Mouse (Mus musculus): ENCODE measurements around the gene Mtfp1.

The Mtfp1 gene

GRCm38 (mm10) chr11:4099447-4099846, 4.2 kb upstream of the Mtfp1 start:
- CTCF ChIA-PET: interaction anchor here in 3 of 4 experiments (0.6 to 2.4 kb wide), 7 partner anchors 13 to 185 kb away, joined by 3 to 8 read pairs (median 3); partner anchors contain the start of gene Slc35e4 (in 1 of the 3)
- POLR2A ChIA-PET: interaction anchor here in 2 of 4 experiments (0.7 to 2.6 kb wide), 5 partner anchors 11 to 24 kb away, joined by 3 to 13 read pairs (median 4); partner anchors contain the start of gene Sec14l2 (in 2 of the 2)

- CTCF ChIA-PET: interaction anchor here in 2 of 4 experiments (0.5 to 2.4 kb wide), 3 partner anchors 45 to 185 kb away, joined by 3 to 8 read pairs (median 4); partner anchors contain the start of gene Slc35e4 (in 1 of the 2)
- POLR2A ChIA-PET: interaction anchor here in 3 of 4 experiments (0.6 to 3.6 kb wide), 9 partner anchors 12 to 606 kb away, joined by 3 to 20 read pairs (median 4); partner anchors contain the start of genes Sec14l2 (in 2 of the 3), Tbc1d10a (in 1 of the 3) and Zmat5 (in 1 of the 3)
Observed at GRCm38 (mm10) chr11:4098816-4099215, 3.6 kb upstream of the Mtfp1 start.

GRCm38 (mm10) chr11:4098120-4098519, 2.9 kb upstream of the Mtfp1 start:
- POLR2A ChIA-PET: interaction anchor here (0.6 to 3.6 kb wide), 18 partner anchors 9 to 143 kb away, joined by 3 to 20 read pairs (median 4); partner anchors contain the start of genes Sec14l2 (in 1 of the 4) and Tbc1d10a (in 1 of the 4)

DNA sequence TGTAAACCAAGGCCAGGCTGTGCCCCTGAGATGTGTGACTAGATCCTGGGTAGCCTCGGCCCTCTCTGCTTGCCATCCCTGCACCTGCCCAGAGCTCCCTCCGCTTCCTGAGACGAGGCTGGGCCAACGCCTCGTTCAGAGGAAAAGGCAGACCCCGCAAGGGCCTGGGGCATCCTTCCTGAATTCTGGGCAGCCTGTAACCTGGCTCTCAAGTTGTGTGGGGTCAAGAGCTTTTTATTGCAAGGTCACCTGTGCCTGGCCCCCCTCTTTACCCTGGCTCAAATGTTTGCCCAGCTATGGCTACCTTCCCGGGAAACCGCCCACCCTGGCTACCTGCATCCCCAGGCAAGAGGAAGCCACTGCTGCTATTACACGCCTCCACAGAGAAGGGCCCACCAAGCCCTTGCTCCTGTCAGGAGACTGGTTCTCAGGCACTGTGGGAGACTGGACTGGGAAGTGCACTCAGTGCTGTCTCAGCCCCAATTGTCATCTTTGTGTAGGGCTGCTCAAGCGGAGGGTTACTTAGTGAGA, 1.9 kb upstream of the Mtfp1 start:
- CTCF ChIA-PET: interaction anchor here in 1 of 4 experiments (1.3 kb wide), 2 partner anchors 44 to 96 kb away, joined by 3 to 5 read pairs; no protein-coding TSS in a partner anchor
- POLR2A ChIA-PET: interaction anchor here in 3 of 4 experiments (0.8 to 3.6 kb wide), 19 partner anchors 9 to 134 kb away, joined by 3 to 20 read pairs (median 4); partner anchors contain the start of genes Pes1 (in 1 of the 3), Sec14l2 (in 1 of the 3) and Tbc1d10a (in 1 of the 3)

More at GRCm38 (mm10) chr11:4098120-4098519, 2.9 kb upstream of the Mtfp1 start:
- CTCF ChIA-PET: interaction anchor here in 2 of 4 experiments (0.5 to 2.4 kb wide), 7 partner anchors 30 to 184 kb away, joined by 3 to 8 read pairs (median 4); partner anchors contain the start of gene Slc35e4 (in 1 of the 2)

DNA sequence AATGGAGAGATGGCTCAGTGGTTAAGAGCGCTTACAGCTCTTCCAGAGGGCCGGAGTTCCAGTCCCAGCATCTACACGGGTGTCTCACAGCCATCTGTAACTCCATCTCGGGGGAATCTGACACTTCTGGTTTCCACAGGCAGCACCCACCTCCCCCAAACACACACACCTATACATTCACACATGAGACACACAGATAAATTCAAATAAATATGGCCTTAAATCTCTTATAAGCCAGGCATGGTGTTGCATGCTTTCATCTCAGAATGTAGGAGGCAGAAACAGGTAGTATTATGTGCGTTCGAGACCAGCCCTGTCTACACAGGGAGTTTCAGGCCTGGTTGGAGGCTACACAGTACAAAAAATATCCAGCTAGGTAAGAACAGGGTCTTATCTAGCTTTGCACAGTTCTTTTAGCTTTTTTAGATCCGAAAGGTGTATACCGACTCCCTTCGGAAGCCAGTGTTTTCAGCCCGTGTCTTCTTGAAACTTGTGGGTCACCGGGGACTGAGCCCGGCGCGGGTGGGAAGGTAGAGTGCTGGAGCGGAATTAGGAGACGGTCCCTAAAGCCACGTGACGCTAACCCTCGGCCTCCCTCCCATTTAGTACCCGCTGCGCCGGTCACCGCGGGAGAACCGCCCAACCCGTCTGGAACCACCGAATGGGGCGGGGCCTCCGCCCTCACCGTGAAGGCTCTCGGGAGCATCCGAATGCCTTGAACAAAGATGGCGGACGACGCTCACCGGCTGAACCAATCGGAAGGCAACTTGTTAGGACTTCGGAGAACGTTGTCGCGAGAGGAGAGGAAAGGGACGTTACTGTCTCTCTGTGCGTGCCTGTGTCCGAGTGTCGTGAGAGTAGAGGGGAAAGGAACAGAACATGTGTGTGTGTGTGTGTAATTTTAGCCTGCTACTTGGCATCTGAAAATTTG, 1.1 kb upstream of the Mtfp1 start:
- CTCF ChIA-PET: interaction anchor here in 3 of 4 experiments (0.6 to 1.3 kb wide), 8 partner anchors 16 to 133 kb away, joined by 3 to 6 read pairs (median 3); partner anchors contain the start of gene Pes1 (in 1 of the 3)
- POLR2A ChIA-PET: interaction anchor here in 3 of 4 experiments (0.6 to 3.6 kb wide), 23 partner anchors 9 to 1501 kb away, joined by 3 to 20 read pairs (median 4); partner anchors contain the start of genes Sec14l2 (in 2 of the 3), Gal3st1 (in 1 of the 3), Pes1 (in 1 of the 3) and Tbc1d10a (in 1 of the 3)

DNA sequence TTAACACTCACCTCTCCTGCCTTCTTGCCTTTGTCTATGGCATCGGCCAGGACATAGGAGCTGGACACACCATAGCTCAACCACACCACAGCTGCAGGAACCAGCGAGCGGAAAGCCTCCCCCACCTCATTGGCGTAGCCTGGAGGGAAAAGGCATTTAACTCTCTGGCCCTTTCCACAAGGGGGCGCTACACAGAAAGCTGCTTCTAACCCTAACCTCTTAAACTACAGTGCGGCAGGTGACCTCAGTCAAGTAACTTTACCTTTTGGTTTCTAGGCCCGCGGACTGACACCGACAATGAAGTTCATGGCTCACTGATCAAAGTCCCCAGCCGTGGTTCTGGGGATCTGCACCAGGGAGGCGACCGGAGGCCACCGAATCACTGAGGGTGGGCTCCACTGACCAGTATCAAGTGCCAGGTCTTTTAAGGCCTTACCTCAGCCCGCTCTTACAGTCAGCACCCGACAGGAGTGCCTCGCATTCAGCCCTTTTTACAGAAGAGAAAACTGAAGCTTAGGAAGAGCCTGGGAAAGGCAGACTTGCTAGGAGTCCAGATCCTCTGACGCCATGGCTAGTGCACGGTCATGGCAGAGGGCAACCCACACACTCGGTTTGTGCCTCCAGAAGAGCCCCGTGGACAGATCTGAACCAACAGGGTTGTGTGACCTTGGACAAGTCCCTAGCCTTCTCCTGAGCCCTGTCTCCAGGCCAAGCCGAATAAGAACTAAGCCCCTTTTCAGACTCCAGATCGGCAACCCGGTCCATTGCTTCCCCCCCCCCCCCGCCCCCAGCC, 671 bp downstream of the Mtfp1 start:
- ChIA-PET POLR2A (interaction anchor here in 3 of 4 experiments (0.6 to 2.3 kb wide), 23 partner anchors 8 to 445 kb away, joined by 3 to 11 read pairs (median 4); partner anchors contain the start of genes Sec14l2 (in 3 of the 3), Tbc1d10a (in 2 of the 3), Morc2a (in 1 of the 3) and Pes1 (in 1 of the 3)), CTCF (interaction anchor here (0.5 to 2.2 kb wide), 38 partner anchors 9 to 410 kb away, joined by 3 to 19 read pairs (median 4); partner anchors contain the start of genes Sec14l2 (in 2 of the 4), Castor1 (in 1 of the 4), Pes1 (in 1 of the 4) and Rnf215 (in 1 of the 4))

- POLR2A ChIA-PET: interaction anchor here in 3 of 4 experiments (0.7 to 2.3 kb wide), 21 partner anchors 8 to 445 kb away, joined by 3 to 11 read pairs (median 4); partner anchors contain the start of genes Sec14l2 (in 3 of the 3), Tbc1d10a (in 2 of the 3), Morc2a (in 1 of the 3) and Pes1 (in 1 of the 3)
- CTCF ChIA-PET: interaction anchor here (0.5 to 2.2 kb wide), 40 partner anchors 8 to 411 kb away, joined by 3 to 19 read pairs (median 4); partner anchors contain the start of genes Sec14l2 (in 2 of the 4), Castor1 (in 1 of the 4), Pes1 (in 1 of the 4) and Rnf215 (in 1 of the 4)
Observed at GRCm38 (mm10) chr11:4093459-4094377, 1.5 kb downstream of the Mtfp1 start.

DNA sequence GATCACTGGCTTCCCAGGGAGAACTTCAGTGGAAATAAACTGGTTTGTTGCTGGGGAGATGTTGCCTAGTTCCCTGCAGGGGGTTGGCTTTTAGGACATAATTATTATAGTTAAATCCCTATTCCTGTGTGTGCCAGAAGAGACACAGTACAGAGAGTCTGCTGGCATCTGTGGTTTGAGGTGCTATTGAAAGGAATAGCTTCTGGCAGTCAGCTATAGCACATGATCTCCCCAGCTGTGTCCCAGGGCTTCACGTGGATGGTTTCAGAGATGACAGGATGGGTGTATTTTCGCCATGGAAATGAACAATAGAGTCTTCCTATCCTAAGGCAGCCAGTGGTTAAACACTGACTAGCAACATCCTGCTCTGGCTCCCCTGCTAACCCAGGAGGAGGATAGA, 8.0 kb downstream of the Mtfp1 start:
- CTCF ChIA-PET: interaction anchor here in 1 of 4 experiments (0.6 kb wide), 1 partner anchor 861 kb away, joined by 4 read pairs; no protein-coding TSS in a partner anchor
- POLR2A ChIA-PET: interaction anchor here in 1 of 4 experiments (0.6 to 1.5 kb wide), 2 partner anchors 10 to 87 kb away, joined by 3 to 4 read pairs; no protein-coding TSS in a partner anchor

GRCm38 (mm10) chr11:4086246-4086645, 9.0 kb downstream of the Mtfp1 start:
- CTCF ChIA-PET: interaction anchor here in 3 of 4 experiments (1.0 to 3.2 kb wide), 5 partner anchors 8 to 57 kb away, joined by 3 to 19 read pairs (median 4); partner anchors contain the start of gene Mtfp1 (in 1 of the 3)
- POLR2A ChIA-PET: interaction anchor here in 3 of 4 experiments (0.6 to 1.5 kb wide), 7 partner anchors 8 to 123 kb away, joined by 3 to 5 read pairs (median 3); partner anchors contain the start of gene Pes1 (in 1 of the 3)

DNA sequence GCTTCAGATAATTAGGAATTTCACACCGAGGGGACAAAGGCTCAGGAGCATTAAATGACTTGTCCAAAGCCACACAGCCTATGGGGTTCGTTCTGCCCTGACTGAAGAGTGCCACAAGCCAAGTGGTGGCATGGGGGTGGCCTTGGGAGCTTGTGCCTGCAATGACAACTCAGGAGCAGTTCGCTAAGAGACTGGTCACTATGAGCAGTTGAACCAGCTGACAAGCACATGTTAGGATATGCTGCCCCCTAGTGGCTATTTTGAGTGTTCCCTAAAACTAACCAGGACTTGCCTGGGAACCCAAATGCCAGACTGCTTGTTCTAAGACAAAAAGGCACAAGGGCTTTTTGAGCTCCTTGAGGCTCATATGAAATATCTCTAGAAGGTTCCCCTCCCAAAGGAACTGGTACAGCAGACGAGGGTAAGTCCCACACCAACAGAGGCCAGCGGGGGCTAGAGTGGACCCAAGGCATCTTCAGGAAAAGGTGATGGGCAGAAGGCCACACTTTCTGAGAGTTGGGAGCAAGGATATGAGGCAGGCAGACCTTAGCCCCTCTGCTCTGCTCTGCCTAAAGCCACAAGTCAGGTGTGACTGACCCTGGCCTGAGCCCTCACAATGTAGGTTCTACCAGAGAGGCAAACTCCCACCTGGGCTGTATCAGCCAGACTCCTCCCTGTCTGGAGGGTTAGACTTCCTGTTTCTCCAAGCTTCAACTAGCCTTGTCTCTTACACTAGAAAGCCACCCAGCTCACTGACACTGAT, 11.7 kb downstream of the Mtfp1 start:
- ChIA-PET POLR2A (interaction anchor here in 2 of 4 experiments (0.7 to 1.1 kb wide), 5 partner anchors 11 to 84 kb away, joined by 3 to 7 read pairs (median 5); partner anchors contain the start of gene Sec14l2 (in 1 of the 2)), CTCF (interaction anchor here (0.6 to 3.2 kb wide), 27 partner anchors 9 to 386 kb away, joined by 3 to 19 read pairs (median 4); partner anchors contain the start of genes Pes1 (in 1 of the 4) and Sec14l3 (in 1 of the 4))

DNA sequence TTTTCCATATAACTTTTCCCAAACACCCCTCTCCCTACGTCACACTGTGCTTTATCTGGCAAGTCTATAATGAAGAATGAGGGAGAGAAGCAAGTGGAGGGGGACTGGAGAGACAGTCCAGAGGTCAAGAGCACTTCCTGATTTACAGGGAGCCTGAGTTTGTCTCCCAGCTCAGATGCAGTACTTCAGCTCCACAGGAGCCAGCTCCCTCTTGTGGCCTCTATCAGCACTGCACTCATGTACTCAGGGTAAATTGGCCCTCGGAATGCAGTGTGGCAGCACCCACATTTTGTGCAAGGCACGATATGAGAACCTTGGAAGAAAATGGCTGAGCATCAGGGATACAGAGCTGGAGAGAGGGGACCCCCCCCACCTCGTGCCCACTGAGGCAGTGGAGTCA, 15.0 kb downstream of the Mtfp1 start:
- ChIA-PET POLR2A (interaction anchor here in 3 of 4 experiments (0.6 to 2.3 kb wide), 12 partner anchors 14 to 424 kb away, joined by 3 to 9 read pairs (median 4); partner anchors contain the start of genes Gal3st1 (in 1 of the 3), Rnf215 (in 1 of the 3) and Sec14l3 (in 1 of the 3)), CTCF (interaction anchor here (0.5 to 3.9 kb wide), 110 partner anchors 9 to 727 kb away, joined by 3 to 71 read pairs (median 4); partner anchors contain the start of genes Sec14l2 (in 3 of the 4), Sec14l3 (in 3 of the 4), Gal3st1 (in 2 of the 4) and Ccdc157 (in 1 of the 4))

- ChIA-PET CTCF (interaction anchor here in 3 of 4 experiments (0.6 to 3.9 kb wide), 5 partner anchors 12 to 77 kb away, joined by 3 to 57 read pairs (median 5); no protein-coding TSS in a partner anchor), POLR2A (no interaction called here)
Observed at GRCm38 (mm10) chr11:4078267-4078933, 16.8 kb downstream of the Mtfp1 start.

GRCm38 (mm10) chr11:4076633-4077032, 18.6 kb downstream of the Mtfp1 start:
- CTCF ChIA-PET: interaction anchor here in 1 of 4 experiments (0.8 kb wide), 1 partner anchor 23 kb away, joined by 3 read pairs; no protein-coding TSS in a partner anchor
- POLR2A ChIA-PET: interaction anchor here in 2 of 4 experiments (0.6 to 1.9 kb wide), 2 partner anchors 10 to 16 kb away, joined by 3 to 4 read pairs; no protein-coding TSS in a partner anchor

GRCm38 (mm10) chr11:4069664-4070063, 25.6 kb downstream of the Mtfp1 start:
- CTCF ChIA-PET: interaction anchor here in 2 of 4 experiments (1.2 to 2.8 kb wide), 3 partner anchors 10 to 16 kb away, joined by 3 to 18 read pairs (median 8); no protein-coding TSS in a partner anchor

More at GRCm38 (mm10) chr11:4069664-4070063, 25.6 kb downstream of the Mtfp1 start:
- POLR2A ChIA-PET: no interaction called here

Measured in embryonic stem cell, embryonic (primary cell).